Mouse (Mus musculus) hindbrain, embryonic 15.5 days (tissue): ENCODE measurements at regions not wholly inside any gene's neighbourhood (a gene's known extent, or its start where the extent isn't known, plus 50 kb on each side); places are given as distances from the start of the nearest gene placed in this dataset.

ENCODE experiments used
- ATAC-seq: fragments of 200-750 bp; cut with Nextera tagmentation; 2 replicates; pipeline ENCODE4 v1.8.0; 2017; ENCODE audit warnings: low read depth, moderate number of reproducible peaks, moderate TSS enrichment; ENCODE audit not compliant: low FRiP score
- H3K27ac ChIP-seq: fragments of 300-500 bp; sonication (generic); replicated peaks from 2 replicates; pipeline ENCODE4 v1.5.1; 2015; ENCODE audit warnings: mild to moderate bottlenecking, inconsistent platforms
- H3K27me3 ChIP-seq: fragments of 300-500 bp; sonication (generic); 2 replicates; pipeline ENCODE4 v1.6.1; 2015; ENCODE audit warnings: control low read depth, inconsistent platforms
- H3K36me3 ChIP-seq: fragments of 300-500 bp; sonication (generic); 2 replicates; pipeline ENCODE4 v1.6.1; 2015; ENCODE audit warnings: control low read depth, inconsistent platforms
- H3K4me1 ChIP-seq: fragments of 300-500 bp; sonication (generic); replicated peaks from 2 replicates; pipeline ENCODE4 v1.6.1; 2015; ENCODE audit warnings: control low read depth, inconsistent platforms
- H3K4me2 ChIP-seq: fragments of 300-500 bp; sonication (generic); 2 replicates; pipeline ENCODE4 v1.6.1; 2015; ENCODE audit warnings: moderate library complexity, mild to moderate bottlenecking, inconsistent platforms
- H3K4me3 ChIP-seq: fragments of 300-500 bp; sonication (generic); 2 replicates; pipeline ENCODE4 v1.5.1; 2015; ENCODE audit warnings: mild to moderate bottlenecking, inconsistent platforms
- H3K9ac ChIP-seq: fragments of 300-500 bp; sonication (generic); 2 replicates; pipeline ENCODE4 v1.6.1; 2015; ENCODE audit warnings: inconsistent platforms
- H3K9me3 ChIP-seq: fragments of 300-500 bp; sonication (generic); 2 replicates; pipeline ENCODE4 v1.6.1; 2016; ENCODE audit warnings: control low read depth, inconsistent platforms
- WGBS: fragments of 180-500 bp; shearing (Covaris S2); methylation state at CpG from one replicate; pipeline ENCODE4 v1.1.7; 2015; 5-methylcytosine and 5-hydroxymethylcytosine counted together

DNA sequence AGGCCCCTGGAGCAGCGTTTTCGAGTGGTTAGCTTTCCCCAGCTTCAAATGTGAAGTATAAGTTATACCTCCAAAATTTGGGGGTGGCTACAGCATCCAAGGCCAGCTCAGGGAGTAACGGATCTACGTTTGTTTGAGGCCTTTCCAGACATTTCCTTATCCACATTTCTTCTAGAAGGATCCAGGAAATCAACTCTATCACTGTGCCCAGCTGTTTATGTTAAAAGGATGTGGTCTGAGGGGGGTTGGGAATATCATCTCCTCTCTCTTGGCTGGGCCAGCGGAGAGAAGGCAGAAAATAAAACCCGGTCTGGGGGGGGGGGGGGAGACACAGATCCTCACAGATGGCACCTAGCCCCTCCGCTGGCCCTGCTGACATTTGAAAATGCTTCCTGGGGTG is 85.1 kb upstream of the Hes1 start:
- WGBS: 84% methylated on average over 7 of the region's 7 CpGs
- no peak for ATAC-seq
- H3K9me3 ChIP-seq: no peaks in the 10 kb centered on the region
- H3K36me3 ChIP-seq: no peaks in the 10 kb centered on the region
- H3K27ac ChIP-seq: no peak overlapping the region
- H3K9ac ChIP-seq: no peak overlapping the region
- H3K4me2 ChIP-seq: no peak overlapping the region
- no peaks in the 10 kb centered on the region for H3K4me1 ChIP-seq
- H3K27me3 ChIP-seq: no peaks in the 10 kb centered on the region
- no peak overlapping the region for H3K4me3 ChIP-seq

DNA sequence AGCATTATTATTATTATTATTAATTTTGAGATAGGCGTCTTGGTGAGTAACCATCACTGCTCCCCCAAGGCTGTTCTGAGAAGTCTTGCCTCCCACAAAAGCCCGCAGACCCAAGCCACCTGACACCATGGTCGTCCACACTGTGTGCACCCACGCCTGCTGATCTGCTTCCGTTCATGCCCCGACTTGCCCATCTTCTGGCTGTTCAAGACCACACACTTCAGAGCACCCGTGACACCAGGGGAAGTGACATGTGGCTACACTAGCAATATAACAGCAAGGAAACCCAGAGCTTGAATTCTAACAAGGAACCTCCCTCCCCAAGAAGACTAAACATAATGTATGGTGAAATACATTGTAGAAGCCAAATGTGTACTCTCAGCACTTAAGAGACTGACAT is 82.6 kb upstream of the Hes1 start:
- no peaks in the 10 kb centered on the region; the same call in 1 of the 2 replicates for H3K27me3 ChIP-seq
- WGBS: 91% methylated on average over 7 of the region's 7 CpGs
- no peak for ATAC-seq
- no peaks in the 10 kb centered on the region for H3K9me3 ChIP-seq
- no peaks in the 10 kb centered on the region for H3K4me1 ChIP-seq
- no peak overlapping the region for H3K4me3 ChIP-seq
- no peak overlapping the region for H3K4me2 ChIP-seq
- H3K9ac ChIP-seq: no peak overlapping the region
- no peak overlapping the region for H3K27ac ChIP-seq
- H3K36me3 ChIP-seq: no peaks in the 10 kb centered on the region

DNA sequence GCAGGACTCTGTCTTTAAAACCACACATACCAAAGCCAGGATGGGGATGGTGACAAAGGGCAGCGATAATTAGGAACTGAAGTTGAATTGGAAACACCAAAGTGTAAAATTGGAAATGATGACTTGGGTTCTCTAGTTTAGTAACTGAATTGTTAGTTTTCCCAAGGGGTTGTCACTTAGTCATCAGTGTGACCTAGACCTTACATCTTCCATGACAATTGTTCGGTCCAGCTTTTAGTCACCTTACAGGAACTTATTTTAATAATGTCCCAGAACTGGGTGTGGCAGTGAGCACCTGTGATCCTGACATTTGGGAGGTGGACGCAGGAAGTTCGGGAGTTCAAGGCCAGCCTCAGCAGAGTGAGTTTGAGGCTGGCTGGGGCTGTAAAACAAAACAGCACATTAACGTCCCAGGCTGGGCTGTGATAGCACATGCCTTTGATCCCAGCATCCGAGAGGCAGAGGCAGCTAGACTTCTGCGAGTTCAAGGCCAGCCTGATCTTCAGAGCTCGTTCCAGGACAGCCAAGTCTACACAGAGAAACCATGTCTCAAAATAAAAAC is 81.9 kb upstream of the Hes1 start:
- no peaks in the 10 kb centered on the region for H3K36me3 ChIP-seq
- no peak overlapping the region for H3K4me3 ChIP-seq
- ATAC-seq: no peak
- H3K4me1 ChIP-seq: no peaks in the 10 kb centered on the region
- no peak overlapping the region for H3K27ac ChIP-seq
- 92% methylated on average over 8 of the region's 8 CpGs for WGBS
- H3K27me3 ChIP-seq: no peaks in the 10 kb centered on the region; the same call in 1 of the 2 replicates
- H3K9me3 ChIP-seq: no peaks in the 10 kb centered on the region
- H3K4me2 ChIP-seq: no peak overlapping the region
- H3K9ac ChIP-seq: no peak overlapping the region

DNA sequence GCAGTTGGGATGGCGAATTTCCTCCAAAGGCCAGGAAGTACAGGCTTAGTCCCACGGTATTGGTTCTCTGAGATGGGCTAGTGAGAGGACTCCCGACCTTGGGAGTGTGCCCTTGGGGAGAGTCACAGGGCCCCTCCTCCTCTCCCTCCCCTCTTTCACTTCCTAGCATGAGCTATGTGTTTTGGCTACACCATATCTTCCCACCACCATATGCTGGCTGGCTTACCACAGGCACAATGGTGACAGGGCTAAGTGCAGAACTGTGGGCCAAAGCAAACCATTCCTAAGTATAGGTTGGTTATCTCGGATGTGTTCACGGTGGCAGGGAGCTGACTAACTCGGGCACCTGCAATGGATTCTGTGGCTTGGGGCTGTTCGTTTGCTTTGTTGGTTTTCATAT is 81.0 kb upstream of the Hes1 start:
- Histone ChIP-seq H3K27ac (no peak overlapping the region), H3K4me1 (no peaks in the 10 kb centered on the region), H3K4me2 (no peak overlapping the region), H3K4me3 (no peak overlapping the region), H3K9ac (no peak overlapping the region), H3K9me3 (no peaks in the 10 kb centered on the region), H3K27me3 (no peaks in the 10 kb centered on the region; the same call in 1 of the 2 replicates), H3K36me3 (no peaks in the 10 kb centered on the region)
- 86% methylated on average over 7 of the region's 7 CpGs for WGBS
- ATAC-seq: no peak

DNA sequence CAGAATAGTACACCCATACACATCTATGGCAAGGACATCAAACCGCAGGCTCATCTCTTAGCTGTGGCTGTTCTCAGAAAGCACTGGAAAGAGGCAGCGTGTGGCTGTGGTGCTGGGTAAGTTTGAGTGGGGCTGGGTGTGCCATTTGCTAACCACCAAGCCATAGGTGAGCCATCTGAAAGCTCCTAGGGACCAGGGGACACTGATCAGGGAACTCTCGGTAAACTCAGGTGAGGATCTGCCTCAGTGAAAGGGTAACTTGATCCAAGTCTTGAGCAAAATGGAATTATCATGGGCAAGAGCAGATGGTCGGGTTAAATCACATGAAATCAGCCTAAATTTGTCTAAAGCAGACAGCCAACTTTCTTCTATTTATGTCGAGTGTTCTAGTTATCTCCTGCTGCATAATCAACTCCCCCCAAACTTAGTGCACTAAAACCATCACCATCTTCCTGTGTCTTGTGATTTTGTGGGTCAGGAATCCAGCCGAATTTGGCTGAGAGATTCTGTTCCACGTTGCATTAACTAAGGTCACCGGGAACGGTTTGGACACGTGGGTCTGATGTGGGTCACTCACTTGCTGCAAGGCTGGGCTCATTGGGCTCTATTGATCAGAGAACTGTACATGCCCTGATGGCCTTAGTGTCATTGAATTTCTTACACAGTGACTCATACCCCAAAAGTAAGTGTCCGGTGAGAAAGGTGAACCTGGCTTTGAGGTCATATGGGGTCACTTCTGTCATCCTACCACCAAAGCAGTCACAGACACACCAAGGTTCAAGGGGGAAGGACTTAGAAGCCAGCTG is 78.9 kb upstream of the Hes1 start:
- no peaks in the 10 kb centered on the region for H3K36me3 ChIP-seq
- 89% methylated on average over 11 of the region's 11 CpGs for WGBS
- H3K9ac ChIP-seq: no peak overlapping the region
- no peaks in the 10 kb centered on the region for H3K4me1 ChIP-seq
- no peak overlapping the region for H3K4me2 ChIP-seq
- H3K4me3 ChIP-seq: no peak overlapping the region
- no peaks in the 10 kb centered on the region; the same call in 1 of the 2 replicates for H3K27me3 ChIP-seq
- H3K9me3 ChIP-seq: no peaks in the 10 kb centered on the region
- H3K27ac ChIP-seq: no peak overlapping the region
- no peak for ATAC-seq

DNA sequence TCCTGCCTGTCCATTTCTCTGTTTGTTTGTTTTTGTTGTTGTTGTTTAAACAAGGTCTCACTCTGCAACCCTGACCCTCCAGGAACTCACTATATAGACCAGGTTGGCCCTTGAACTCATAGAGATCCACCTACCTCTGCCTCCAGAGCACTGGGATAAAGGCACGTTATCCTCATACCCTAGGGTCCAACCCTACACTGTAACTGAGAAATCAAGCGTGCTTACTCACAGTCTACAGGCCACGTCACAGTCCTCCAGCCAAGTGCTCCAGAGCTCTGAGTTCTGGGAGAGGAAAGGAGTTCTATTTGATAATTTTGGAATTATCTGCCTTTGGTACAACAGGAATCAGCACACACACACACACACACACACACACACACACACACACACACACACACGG is 76.6 kb upstream of the Hes1 start:
- Histone ChIP-seq H3K9me3 (no peaks in the 10 kb centered on the region), H3K4me1 (no peaks in the 10 kb centered on the region), H3K27ac (no peak overlapping the region), H3K4me2 (no peak overlapping the region), H3K4me3 (no peak overlapping the region), H3K9ac (no peak overlapping the region), H3K27me3 (peaks cover 3% of the 10 kb centered on the region; the same call in 1 of the 2 replicates), H3K36me3 (no peaks in the 10 kb centered on the region)
- no peak for ATAC-seq
- WGBS: 93% methylated on average over 4 of the region's 4 CpGs

DNA sequence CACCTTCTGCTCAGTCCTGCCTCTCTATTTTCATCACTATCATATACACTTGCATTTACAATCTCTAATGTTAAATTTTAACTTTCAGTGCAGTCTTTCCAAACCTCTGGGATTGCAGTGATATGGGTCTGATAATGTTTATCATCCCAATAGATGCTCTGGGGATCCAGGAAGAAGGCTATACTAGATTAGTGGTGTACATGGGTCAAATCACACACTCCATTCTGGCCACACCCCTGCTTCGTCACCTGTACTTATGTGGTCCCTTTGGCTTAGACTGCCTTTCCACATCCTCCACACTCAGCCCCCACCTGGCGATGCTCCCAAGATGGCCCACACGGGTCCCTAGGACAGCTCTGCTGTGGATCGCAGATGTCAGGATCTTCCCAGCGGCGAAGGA is 76.2 kb upstream of the Hes1 start:
- Histone ChIP-seq H3K4me2 (no peak overlapping the region), H3K27ac (no peak overlapping the region), H3K9ac (no peak overlapping the region), H3K27me3 (peaks cover 3% of the 10 kb centered on the region; the same call in 1 of the 2 replicates), H3K4me1 (no peaks in the 10 kb centered on the region), H3K9me3 (no peaks in the 10 kb centered on the region), H3K4me3 (no peak overlapping the region), H3K36me3 (no peaks in the 10 kb centered on the region)
- 95% methylated on average over 6 of the region's 6 CpGs for WGBS
- ATAC-seq: no peak

DNA sequence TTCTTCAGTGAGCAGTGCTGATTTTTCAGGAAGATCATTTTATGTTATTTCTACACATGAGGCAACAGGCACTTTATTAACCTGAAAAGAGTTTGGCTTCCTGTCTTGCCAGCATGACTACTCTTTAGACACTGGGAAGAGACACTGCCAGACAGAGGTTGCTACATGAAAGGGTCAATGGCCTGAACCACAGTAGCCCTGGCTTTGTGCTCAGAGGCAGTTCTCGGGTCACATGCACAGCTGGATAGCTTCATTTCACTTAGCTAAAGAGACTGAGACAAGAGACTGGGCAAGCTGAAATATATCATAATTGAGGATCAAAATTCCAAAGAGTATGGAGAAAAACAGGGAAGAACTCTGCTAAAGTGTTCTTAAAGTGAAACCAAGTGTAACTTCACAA is 74.9 kb upstream of the Hes1 start:
- no peak overlapping the region for H3K27ac ChIP-seq
- no peak for ATAC-seq
- H3K36me3 ChIP-seq: no peaks in the 10 kb centered on the region
- no peak overlapping the region for H3K9ac ChIP-seq
- H3K4me2 ChIP-seq: no peak overlapping the region
- H3K4me1 ChIP-seq: no peaks in the 10 kb centered on the region
- 26% methylated on average over 1 of the region's 1 CpGs for WGBS
- no peak overlapping the region for H3K4me3 ChIP-seq
- no peaks in the 10 kb centered on the region for H3K9me3 ChIP-seq
- H3K27me3 ChIP-seq: peaks cover 3% of the 10 kb centered on the region; the same call in 1 of the 2 replicates

DNA sequence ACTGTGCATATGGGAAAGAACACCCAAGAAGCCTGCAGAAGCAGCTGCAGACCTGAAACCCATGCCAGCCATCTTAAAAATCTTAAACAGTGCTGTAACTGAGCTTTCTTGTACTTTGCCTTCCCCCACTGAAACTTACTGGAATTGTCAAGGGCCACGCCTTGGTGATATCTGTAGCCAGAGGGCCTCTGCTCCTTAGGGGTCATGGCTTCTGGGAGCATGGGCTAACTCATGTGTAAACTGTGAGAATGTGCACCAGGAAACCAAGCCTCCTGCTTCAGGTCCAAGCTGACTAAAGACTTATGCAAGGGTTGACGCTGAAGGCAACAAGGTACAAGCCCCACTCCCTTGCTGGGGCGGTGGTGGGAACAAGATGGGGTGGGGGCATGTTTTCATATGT is 73.8 kb upstream of the Hes1 start:
- H3K27me3 ChIP-seq: peaks cover 3% of the 10 kb centered on the region; the same call in 1 of the 2 replicates
- H3K4me1 ChIP-seq: no peaks in the 10 kb centered on the region
- WGBS: 89% methylated on average over 3 of the region's 3 CpGs
- no peak overlapping the region for H3K4me2 ChIP-seq
- no peaks in the 10 kb centered on the region for H3K9me3 ChIP-seq
- no peak overlapping the region for H3K27ac ChIP-seq
- H3K36me3 ChIP-seq: no peaks in the 10 kb centered on the region
- no peak overlapping the region for H3K9ac ChIP-seq
- H3K4me3 ChIP-seq: no peak overlapping the region
- no peak for ATAC-seq

DNA sequence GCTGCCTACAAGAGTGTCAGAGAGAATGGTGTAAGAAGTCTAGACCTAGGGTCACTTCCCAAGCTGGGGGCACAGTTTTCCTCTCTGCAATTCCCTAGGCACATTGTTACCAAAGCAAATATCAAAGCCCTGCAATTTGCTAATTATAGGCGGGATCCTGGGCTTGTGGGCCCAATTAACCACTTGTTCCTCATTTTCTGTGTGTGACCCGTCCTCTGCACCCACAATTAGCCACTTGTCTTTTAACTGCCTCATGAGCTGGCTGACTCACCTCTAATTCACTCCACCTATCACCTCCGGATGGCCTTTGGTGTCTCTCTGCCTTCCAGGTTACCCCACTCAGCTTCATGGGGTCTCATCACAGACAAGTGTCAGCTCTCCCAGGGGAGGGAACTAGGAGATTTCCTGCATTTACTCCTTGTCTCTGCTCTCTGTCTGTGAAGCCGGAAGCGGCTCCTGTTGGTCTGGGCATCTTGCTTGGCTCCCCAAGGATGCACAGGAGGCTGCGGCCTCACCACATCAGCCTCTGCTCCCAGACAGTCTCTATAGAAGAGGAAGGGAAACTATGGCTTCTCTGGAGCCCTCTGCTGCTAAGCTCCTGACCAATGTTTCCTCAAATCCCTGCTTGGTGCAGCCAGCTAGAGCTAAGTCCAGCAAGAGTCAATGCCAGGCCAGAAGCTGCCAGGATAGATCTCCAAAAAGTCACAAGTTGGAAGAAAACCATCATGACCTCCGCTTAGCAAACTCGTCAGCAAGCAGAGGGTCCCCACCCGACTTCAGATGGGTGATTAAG is 73.2 kb upstream of the Hes1 start:
- 89% methylated on average over 9 of the region's 9 CpGs for WGBS
- H3K27ac ChIP-seq: no peak overlapping the region
- H3K4me2 ChIP-seq: no peak overlapping the region
- no peak for ATAC-seq
- H3K4me1 ChIP-seq: no peaks in the 10 kb centered on the region
- no peaks in the 10 kb centered on the region for H3K36me3 ChIP-seq
- no peak overlapping the region for H3K4me3 ChIP-seq
- H3K9me3 ChIP-seq: no peaks in the 10 kb centered on the region
- H3K27me3 ChIP-seq: peaks cover 3% of the 10 kb centered on the region; the same call in 1 of the 2 replicates
- no peak overlapping the region for H3K9ac ChIP-seq

DNA sequence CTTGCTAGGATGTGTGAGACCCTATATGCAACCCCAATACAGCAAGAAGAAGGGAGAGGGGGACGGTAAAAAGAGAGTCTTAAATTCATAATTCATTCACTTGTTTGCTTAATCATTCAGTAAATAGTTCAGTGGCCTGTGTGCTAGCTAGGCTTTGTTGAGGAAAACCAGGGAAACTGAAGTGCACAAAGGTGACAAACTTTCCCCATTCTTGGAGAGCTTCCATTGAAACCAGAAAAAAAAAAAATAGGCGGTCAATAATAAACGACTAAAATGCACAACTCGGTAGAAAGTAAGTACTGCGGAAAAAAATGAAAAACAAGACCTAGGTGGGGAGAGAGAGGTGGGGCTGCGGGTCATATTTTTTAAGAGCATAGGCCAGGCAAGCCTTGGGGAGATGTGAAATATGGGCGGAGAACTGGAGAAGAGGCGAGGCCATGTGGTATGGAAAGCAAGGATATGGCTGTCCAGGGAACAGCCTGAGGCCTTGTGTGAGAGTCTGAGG is 72.3 kb upstream of the Hes1 start:
- ATAC-seq: no peak

DNA sequence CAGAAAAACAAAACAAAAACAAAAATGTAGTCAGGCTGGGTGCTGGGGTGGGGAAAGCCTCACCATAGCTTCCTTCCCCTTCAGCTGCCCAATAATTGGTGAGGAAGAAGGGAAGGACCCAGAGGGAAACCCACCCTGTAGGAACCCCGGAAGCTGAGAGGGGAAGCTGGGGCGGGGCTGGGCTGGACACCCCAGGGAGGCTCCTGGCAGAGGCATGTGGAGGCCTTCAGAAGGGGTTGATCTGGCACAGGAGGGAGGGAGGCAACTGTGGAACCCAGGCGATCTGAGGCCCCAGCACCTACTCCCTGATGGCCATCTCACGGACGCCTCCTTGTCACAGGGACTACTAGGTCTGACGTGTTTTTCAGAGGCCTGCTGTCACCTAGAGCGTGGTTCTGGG is 71.1 kb upstream of the Hes1 start:
- no peak for ATAC-seq
- Histone ChIP-seq H3K4me3 (no peak overlapping the region), H3K36me3 (no peaks in the 10 kb centered on the region), H3K27ac (no peak overlapping the region), H3K9ac (no peak overlapping the region), H3K4me2 (no peak overlapping the region), H3K27me3 (0 out of 2 replicates have a peak, but pooled peaks cover 3% of the 10 kb centered on the region), H3K9me3 (no peaks in the 10 kb centered on the region), H3K4me1 (no peaks in the 10 kb centered on the region; the same call in 1 of the 2 replicates)
- WGBS: 80% methylated on average over 7 of the region's 7 CpGs

More for the DNA sequence above, 72.3 kb upstream of the Hes1 start:
- no peak overlapping the region for H3K9ac ChIP-seq
- no peak overlapping the region for H3K27ac ChIP-seq
- 89% methylated on average over 8 of the region's 8 CpGs for WGBS
- H3K4me3 ChIP-seq: no peak overlapping the region
- no peaks in the 10 kb centered on the region; the same call in 1 of the 2 replicates for H3K4me1 ChIP-seq
- 0 out of 2 replicates have a peak, but pooled peaks cover 3% of the 10 kb centered on the region for H3K27me3 ChIP-seq
- H3K9me3 ChIP-seq: no peaks in the 10 kb centered on the region
- no peaks in the 10 kb centered on the region for H3K36me3 ChIP-seq
- H3K4me2 ChIP-seq: no peak overlapping the region
